Mouse (Mus musculus) mouse embryonic stem cell (cell line): ENCODE data around the gene Tanc1.

ENCODE experiments used
- in situ Hi-C, 2 experiments: fragments of 300-500 bp; cut with MboI; formaldehyde crosslinking; loops; 1 replicate in 1 of 2; 3 replicates in 1 of 2; pipeline ENCODE4 v1.14.3; 2019 to 2020; ENCODE audit warnings: low sequenced_read_pairs in 2 of 2, low pct_unique_long_range_greater_than_20kb in 1 of 2, mixed read lengths in 1 of 2; ENCODE audit not compliant: unreplicated experiment in 1 of 2

The Tanc1 gene

DNA sequence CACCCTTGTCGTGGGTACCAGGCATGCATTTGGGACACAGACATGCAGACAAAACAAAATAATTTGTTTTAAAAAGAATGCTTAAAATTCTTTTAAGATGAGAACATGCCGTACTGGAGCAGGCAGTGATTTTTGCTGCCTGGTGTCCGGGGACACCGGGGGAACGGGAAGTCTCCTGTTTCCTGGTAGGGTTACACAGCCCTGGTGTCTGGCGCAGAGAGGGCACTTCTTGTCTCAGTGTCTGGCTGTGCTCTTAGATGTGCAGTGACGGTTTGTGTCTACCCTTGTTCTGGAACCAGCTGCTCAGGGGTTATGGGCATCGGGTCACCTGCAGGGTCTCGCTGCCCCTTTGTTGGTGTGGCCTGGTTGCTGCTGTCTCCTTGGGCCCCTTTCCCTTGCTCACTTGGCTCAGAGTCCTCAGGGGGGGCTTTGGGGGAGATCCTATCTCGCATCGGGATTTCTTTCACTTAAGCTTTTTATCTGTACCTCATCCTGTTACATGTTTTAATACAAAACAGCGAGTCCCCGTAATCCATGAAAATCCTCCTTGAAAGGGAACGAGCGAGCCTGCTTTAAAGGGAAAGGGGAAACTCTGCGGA, 187.2 kb downstream of the Tanc1 start:
- in situ Hi-C loops = no loop called here

DNA sequence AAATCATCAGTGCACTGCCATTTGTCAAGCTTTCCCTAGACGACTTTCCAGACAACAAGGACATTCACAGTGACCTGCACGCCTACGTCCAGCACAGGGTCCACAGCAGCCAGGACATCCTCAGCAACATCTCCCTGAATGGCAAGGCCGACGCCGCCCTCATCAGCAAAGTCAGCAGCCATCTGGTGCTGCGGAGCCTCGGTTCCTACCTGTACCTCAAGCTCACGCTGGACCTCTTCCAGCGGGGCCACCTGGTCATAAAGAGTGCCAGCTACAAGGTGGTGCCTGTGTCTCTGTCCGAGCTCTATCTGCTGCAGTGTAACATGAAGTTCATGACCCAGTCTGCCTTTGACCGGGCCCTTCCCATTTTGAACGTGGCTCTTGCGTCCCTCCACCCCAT, 187.7 kb downstream of the Tanc1 start:
- in situ Hi-C loops = no loop called here

DNA sequence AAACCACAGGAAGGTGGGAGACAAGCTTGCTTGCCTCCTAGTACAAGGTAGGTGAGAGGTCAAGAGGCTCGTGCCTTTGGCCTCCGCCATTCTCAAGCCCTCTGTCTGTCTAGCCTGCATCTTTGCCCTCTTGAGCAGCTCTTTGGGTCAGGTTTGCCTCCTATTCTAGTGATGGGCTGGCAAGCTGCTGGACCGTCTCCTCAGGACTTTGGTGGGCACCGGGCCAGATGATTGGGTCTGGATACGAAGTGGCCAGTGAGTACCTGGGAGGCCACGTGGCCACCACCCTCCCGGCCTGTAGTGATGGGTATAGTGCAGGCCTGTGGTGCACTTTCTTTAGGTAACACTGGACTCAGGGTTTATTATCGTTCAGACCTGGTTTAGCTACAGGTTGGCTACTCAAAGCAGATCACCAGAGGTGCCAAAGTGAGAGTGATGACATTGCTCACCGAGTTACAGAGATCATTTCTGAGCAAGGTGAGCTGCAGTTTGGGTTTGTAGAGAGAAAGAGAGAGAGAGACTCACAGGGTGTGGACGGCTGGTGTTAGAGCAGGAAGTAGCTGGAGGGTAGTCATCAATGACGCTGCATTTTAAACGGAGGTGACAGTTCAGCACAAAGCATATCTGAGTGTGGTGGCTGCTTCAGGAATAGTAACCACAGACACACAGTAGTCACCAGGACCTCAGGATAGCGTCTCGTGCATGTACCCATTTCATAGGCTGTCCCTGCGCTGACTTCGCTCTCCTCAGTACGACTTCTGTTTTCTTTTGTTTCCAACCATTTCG, 188.8 kb downstream of the Tanc1 start:
- in situ Hi-C loops = no loop called here

- in situ Hi-C loops = no loop called here
Measured at GRCm38 (mm10) chr2:59802722-59803387, 191.0 kb downstream of the Tanc1 start.

DNA sequence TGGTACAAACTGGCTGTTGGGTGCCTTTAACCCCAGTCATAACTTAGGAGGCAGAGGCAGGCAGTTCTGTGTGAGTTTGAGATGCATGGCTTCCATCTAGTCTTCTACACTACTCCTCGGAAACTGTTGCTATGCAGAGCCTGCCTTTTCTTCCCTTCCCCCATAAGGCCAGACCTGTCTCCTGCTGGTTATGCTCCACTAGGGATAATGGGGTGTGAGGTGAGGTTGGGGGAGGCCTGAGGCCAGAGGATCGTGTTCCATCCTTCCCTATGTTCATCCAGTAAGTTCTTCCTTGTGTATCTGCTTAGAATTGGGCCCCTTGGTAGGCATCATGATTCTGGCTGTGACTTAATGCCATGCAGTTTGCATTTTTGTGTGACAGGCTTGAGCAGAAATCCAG, 193.8 kb downstream of the Tanc1 start:
- in situ Hi-C loops = no loop called here

DNA sequence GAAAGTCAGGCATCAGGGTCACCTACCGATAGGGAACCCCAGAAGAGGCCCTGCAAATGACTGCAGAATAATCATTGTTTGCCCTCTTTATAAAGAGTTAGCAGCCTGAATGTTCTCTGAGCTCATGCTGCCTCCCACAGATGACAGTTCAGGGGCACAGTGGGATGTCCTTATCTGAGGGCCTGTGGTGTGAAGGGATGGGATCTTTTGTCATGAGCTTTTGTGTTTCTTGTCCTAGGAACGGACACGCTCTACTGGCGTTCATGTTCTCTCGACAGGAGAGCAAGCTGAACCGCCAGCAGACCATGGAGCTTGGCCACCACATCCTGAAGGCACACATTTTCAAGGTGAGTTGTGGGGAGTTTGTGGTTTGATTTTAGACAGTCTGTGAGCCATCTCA, 194.2 kb downstream of the Tanc1 start:
- in situ Hi-C loops = no loop called here

GRCm38 (mm10) chr2:59808608-59809007, 196.8 kb downstream of the Tanc1 start:
- in situ Hi-C loops = no loop called here

DNA sequence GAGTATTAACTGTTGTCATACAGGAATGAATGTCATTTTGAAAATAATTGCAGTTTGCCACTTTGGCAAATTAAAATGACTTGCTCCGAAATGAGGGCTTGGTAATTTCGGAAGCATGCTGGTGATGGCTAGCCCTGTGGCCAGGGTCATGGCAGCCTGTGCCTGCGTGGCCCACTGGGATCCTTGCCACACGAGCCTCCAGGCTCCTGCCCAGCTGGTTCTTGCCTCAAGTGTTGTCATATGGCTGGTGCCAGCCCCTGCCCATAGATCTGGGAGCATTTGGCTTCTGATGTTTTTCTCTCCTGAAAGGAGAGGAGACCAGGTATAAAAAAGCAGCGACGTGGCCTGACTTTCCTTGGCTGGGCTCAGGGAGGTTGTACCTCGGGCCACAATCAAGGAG, 198.2 kb downstream of the Tanc1 start:
- in situ Hi-C loops = no loop called here

DNA sequence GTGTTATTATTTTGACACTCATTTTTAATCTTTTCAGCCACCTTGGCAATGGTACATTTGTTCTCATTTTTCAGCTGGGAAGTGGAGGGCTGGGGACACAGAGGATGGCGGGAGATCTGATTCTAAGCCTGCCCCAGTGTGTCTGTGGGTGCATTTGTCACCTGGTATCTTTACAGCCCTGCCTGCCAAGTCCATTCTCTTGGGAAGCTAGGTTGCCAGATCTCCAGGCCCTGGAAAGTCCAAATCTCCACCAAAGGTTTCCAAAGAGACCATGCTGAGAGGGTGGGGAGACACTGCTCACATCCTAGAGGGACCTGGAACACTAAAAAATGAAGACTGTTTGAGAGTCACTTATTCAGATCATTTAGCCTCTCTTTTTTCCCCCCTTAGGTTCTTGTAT, 199.4 kb downstream of the Tanc1 start:
- in situ Hi-C loops = no loop called here

- in situ Hi-C loops = no loop called here
Measured at GRCm38 (mm10) chr2:59812641-59813040, 200.8 kb downstream of the Tanc1 start.

DNA sequence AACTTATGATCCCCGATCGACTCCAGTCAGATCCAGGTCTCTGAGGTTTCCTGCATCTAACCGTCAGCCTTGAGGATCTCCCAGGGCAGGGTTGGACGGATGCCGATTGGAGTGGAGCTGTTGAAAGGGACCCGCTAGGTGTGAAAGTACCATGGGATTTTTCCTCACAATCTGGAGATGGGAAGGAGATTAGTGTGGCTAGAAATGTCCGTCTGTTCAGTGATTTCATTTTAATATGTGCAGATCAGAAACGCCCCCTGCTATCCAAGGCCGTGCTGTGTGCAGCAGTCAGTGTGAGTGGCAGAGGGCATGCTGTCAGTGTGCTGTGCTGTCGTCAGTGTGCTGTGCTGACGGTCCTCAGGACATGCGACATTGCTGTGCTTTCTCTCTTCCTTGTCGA, 201.6 kb downstream of the Tanc1 start:
- in situ Hi-C loops = no loop called here

DNA sequence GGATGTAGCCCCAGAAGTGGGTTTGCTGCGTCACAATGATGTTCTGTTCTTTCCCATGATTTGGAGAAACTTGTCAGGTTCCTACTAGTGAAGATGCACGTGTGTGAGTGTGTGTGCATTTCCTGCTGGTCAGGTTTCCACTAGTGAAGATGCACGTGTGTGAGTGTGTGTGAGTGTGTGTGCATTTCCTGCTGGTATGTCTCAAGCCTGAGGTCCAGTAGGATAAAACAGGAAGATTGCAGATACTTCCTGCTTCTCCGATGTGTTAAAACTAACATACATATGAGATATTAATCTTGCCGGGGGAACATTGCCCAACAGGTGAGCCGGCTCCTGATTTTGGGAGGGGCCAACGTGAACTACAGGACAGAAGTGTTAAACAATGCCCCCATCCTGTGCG, 203.2 kb downstream of the Tanc1 start:
- in situ Hi-C loops = no loop called here

DNA sequence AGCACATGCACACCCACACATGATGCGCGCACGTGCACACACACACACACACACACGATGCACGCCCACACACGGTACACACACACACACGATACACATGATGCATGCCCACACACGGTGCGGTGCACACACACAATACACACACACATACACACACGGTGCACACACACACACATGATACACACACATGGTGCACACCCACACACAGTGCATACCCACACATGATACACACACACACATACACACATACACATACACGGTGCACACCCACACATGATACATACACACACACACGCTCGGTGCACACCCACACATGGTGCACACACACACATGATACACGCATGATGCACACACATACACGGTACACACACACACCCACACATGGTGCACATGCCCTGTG, 206.8 kb downstream of the Tanc1 start:
- in situ Hi-C loops = no loop called here

- in situ Hi-C loops = no loop called here
Measured at GRCm38 (mm10) chr2:59819415-59819814, 207.6 kb downstream of the Tanc1 start.

GRCm38 (mm10) chr2:59820088-59820487, 208.2 kb downstream of the Tanc1 start:
- in situ Hi-C loops = no loop called here

DNA sequence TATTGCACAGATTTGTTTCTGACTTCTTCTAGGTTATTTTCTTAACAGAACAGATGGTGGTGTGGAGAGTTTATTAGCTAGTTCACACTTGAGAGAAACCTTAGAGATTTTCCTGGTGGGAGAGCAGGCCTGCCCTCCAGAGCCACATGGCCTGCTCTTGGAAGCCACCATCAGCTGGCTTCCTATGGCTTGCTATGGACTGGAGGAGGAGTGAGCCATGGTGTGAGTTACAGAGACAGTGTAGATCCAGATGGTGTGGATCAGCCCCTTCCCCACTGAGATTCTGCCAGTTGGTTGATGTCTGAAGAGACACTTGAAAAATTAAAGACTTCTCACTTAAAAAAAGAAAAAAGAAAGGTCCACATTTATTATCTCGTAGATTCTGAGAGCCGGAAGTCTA, 209.2 kb downstream of the Tanc1 start:
- in situ Hi-C loops = no loop called here

DNA sequence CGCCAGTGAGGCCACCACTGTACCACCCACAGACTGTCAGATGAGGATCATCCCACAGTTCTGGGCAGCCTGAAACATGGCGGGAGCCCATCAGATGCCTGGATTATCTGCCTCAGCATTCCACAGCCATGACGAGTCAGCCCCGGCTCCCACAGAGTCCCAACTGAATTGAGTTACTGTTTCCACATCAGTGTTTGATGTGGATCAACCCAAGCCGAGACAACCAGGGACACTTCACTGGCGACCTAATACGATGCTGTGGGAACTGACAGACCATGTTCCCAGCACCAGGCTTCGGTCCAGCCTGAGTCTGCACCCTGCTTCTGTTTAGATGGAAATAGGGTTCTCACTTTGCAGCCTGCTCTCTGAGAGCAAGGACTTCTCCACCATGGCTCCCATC, 212.4 kb downstream of the Tanc1 start:
- in situ Hi-C loops = no loop called here

DNA sequence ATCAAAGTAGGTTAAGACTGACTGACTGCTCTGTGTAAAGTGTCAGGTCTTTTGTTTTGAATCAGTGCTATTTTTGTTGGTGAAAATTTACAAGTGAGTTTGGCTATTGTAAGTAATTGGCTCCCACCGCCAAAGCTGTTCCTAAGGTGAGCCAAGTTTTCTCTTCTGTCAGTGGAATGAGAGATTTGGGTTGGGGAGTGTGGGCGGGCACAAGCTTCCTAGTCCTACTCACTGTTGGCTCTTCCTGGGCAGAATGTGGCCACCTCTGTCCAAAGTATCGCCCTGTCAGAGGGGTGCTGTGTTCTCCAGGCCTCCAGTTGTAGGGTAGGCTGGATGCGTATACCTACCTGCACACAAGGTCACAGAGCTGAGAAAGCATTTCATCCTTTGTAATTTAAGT, 213.5 kb downstream of the Tanc1 start:
- in situ Hi-C loops = no loop called here

- in situ Hi-C loops = no loop called here
Measured at GRCm38 (mm10) chr2:59828103-59828655, 216.3 kb downstream of the Tanc1 start.
